Mouse (Mus musculus) ES-Bruce4 (cell line): Measurements from ENCODE around the gene Sp7. TPM values are rescaled to one million over a fixed set of nuclear protein-coding genes. Genes with fewer than 3 reads are reported as not detected.
A peak's percentile ranks its signal among the peaks of the same experiment; 100 is the strongest.

Experiments used
- H3K27ac ChIP-seq: 2 replicates; pipeline ENCODE4 v1.5.1; 2012; ENCODE audit warnings: low read length, inconsistent platforms; ENCODE audit not compliant: insufficient read depth
- H3K27me3 ChIP-seq: 2 replicates; pipeline ENCODE4 v1.6.1; 2012; ENCODE audit warnings: mild to moderate bottlenecking, low read length, inconsistent platforms; ENCODE audit not compliant: control insufficient read depth, poor library complexity, insufficient read depth, severe bottlenecking
- H3K36me3 ChIP-seq: 2 replicates; pipeline ENCODE4 v1.6.1; 2012; ENCODE audit warnings: inconsistent platforms, mild to moderate bottlenecking, low read length, moderate library complexity; ENCODE audit not compliant: control insufficient read depth, poor library complexity, insufficient read depth, severe bottlenecking
- H3K4me1 ChIP-seq: one replicate; pipeline ENCODE4 v1.8.1; 2011; ENCODE audit warnings: low read length; ENCODE audit not compliant: control insufficient read depth, insufficient read depth
- H3K4me3 ChIP-seq: 2 replicates; pipeline ENCODE4 v1.5.1; 2011; ENCODE audit warnings: low read depth, mild to moderate bottlenecking, low read length
- H3K9ac ChIP-seq: 2 replicates; pipeline ENCODE4 v1.6.1; 2012; ENCODE audit warnings: low read depth, mild to moderate bottlenecking, inconsistent platforms; ENCODE audit not compliant: poor library complexity, severe bottlenecking
- H3K9me3 ChIP-seq: replicated peaks from 2 replicates; pipeline ENCODE4 v1.6.1; 2012; ENCODE audit warnings: mild to moderate bottlenecking, low read length, inconsistent platforms; ENCODE audit not compliant: control insufficient read depth, poor library complexity, insufficient read depth, severe bottlenecking
- CTCF ChIP-seq: IDR thresholded peaks from one replicate; pipeline ENCODE4 v1.8.1; 2011; ENCODE audit warnings: low read depth, low read length
- EP300 ChIP-seq: IDR thresholded peaks from 2 replicates; pipeline ENCODE4 v1.6.1; 2011; ENCODE audit warnings: low read depth, low read length; ENCODE audit not compliant: insufficient read depth
- POLR2A ChIP-seq: IDR thresholded peaks from one replicate; pipeline ENCODE4 v1.8.1; 2011; ENCODE audit warnings: low read length; ENCODE audit not compliant: insufficient read depth
- polyA plus RNA-seq: library from polyadenylated mRNA; stranded (reverse); fragments of >200 nt; gene quantifications from 2 replicates; pipeline ENCODE4 v1.2.4, GENCODE M21; 2011; ENCODE audit warnings: low read depth; ENCODE audit not compliant: missing spikeins, insufficient read depth, insufficient read length

The Sp7 gene
- polyA plus RNA-seq, 1 experiment: not detected

GRCm38 (mm10) chr15:102331610-102332015, 35.4 kb downstream of the Sp7 start, which contains the start of gene Myg1:
Gene Myg1 (plus strand): TSS chr15:102331709.
- peak within 1 kb of the TSS; percentile 10 for H3K9ac ChIP-seq
- TF ChIP-seq CTCF: no peak
- TF ChIP-seq POLR2A: peak; percentile 11
- no peak for TF ChIP-seq EP300
- no peaks in the 10 kb centered on the region for H3K4me1 ChIP-seq
- peaks cover 11% of the 10 kb centered on the region for H3K36me3 ChIP-seq
- no peak within 1 kb of the TSS for H3K27ac ChIP-seq
- H3K9me3 ChIP-seq: no peaks in the 10 kb centered on the region
- no peaks in the 10 kb centered on the region for H3K27me3 ChIP-seq
- H3K4me3 ChIP-seq: peak within 1 kb of the TSS; percentile 74

GRCm38 (mm10) chr15:102326892-102327291, 40.1 kb downstream of the Sp7 start:
- TF ChIP-seq POLR2A (no peak), EP300 (no peak), CTCF (no peak)
- no peaks in the 10 kb centered on the region for H3K9me3 ChIP-seq
- H3K9ac ChIP-seq: peak overlapping the region; percentile 72
- no peaks in the 10 kb centered on the region for H3K4me1 ChIP-seq
- H3K36me3 ChIP-seq: peaks cover 18% of the 10 kb centered on the region
- no peaks in the 10 kb centered on the region for H3K27me3 ChIP-seq
- no peak overlapping the region; the same call in 1 of the 2 replicates for H3K4me3 ChIP-seq
- H3K27ac ChIP-seq: no peak overlapping the region

- no peaks in the 10 kb centered on the region for H3K9me3 ChIP-seq
- H3K4me1 ChIP-seq: no peaks in the 10 kb centered on the region
- H3K9ac ChIP-seq: peak within 1 kb of the TSS; percentile 72
- H3K27me3 ChIP-seq: no peaks in the 10 kb centered on the region
- no peak for TF ChIP-seq POLR2A
- TF ChIP-seq EP300: 0 out of 2 replicates have a peak, but pooled peaks have one; percentile 45
- TF ChIP-seq CTCF: no peak
- H3K36me3 ChIP-seq: peaks cover 25% of the 10 kb centered on the region
- peak within 1 kb of the TSS; percentile 75; the same call in 1 of the 2 replicates for H3K27ac ChIP-seq
- peak within 1 kb of the TSS; percentile 99 for H3K4me3 ChIP-seq
Measured at GRCm38 (mm10) chr15:102326022-102326576, 40.9 kb downstream of the Sp7 start, which contains the start of gene Pfdn5. Gene Pfdn5 (plus strand): TSS chr15:102326116.

- no peak for TF ChIP-seq CTCF
- Histone ChIP-seq H3K9ac (0 out of 2 replicates have a peak overlapping the region, but pooled peaks have one; percentile 4), H3K27ac (peak overlapping the region; percentile 75; the same call in 1 of the 2 replicates), H3K36me3 (peaks cover 34% of the 10 kb centered on the region), H3K27me3 (no peaks in the 10 kb centered on the region), H3K9me3 (no peaks in the 10 kb centered on the region), H3K4me1 (no peaks in the 10 kb centered on the region), H3K4me3 (peak overlapping the region; percentile 21)
Measured at GRCm38 (mm10) chr15:102324654-102325473, 42.1 kb downstream of the Sp7 start.

DNA sequence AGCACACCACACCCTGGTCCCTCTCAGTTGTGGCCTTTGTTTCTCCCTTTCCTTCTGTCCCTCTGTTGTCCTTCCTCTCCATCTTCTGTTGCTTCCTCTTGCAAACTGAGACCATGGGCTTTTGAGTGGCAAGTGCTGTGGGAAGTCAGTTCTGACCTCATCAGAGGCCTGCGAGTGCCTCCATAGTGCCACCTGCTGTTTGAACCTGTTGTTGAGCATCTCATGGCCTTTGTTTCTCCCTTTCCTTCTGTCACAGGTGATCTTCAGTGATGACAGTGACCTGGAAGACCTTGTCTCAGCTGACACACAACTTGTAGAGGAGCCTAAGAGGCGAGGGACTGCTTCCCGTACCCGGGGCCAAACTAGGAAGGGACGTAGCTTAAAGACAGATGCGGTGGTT, 50.7 kb downstream of the Sp7 start:
- Histone ChIP-seq H3K4me3 (no peak overlapping the region), H3K27ac (no peak overlapping the region), H3K9ac (no peak overlapping the region), H3K27me3 (no peaks in the 10 kb centered on the region), H3K4me1 (no peaks in the 10 kb centered on the region), H3K9me3 (no peaks in the 10 kb centered on the region), H3K36me3 (peaks cover 72% of the 10 kb centered on the region)
- peak; percentile 81 for TF ChIP-seq CTCF
- TF ChIP-seq EP300: no peak

GRCm38 (mm10) chr15:102315292-102315691, 51.7 kb downstream of the Sp7 start:
- no peak overlapping the region for H3K9ac ChIP-seq
- H3K27me3 ChIP-seq: no peaks in the 10 kb centered on the region
- TF ChIP-seq EP300 (no peak), CTCF (no peak), POLR2A (no peak)
- H3K4me1 ChIP-seq: no peaks in the 10 kb centered on the region
- no peak overlapping the region for H3K4me3 ChIP-seq
- H3K27ac ChIP-seq: no peak overlapping the region
- H3K36me3 ChIP-seq: peaks cover 70% of the 10 kb centered on the region
- H3K9me3 ChIP-seq: no peaks in the 10 kb centered on the region
